Mouse (Mus musculus) left cerebral cortex, adult 8-10 months (tissue): ENCODE measurements at regions not wholly inside any gene's neighbourhood (a gene's known extent, or its start where the extent isn't known, plus 50 kb on each side); places are given as distances from the start of the nearest gene placed in this dataset.

Source experiments
- DNase-seq, 2 experiments: peaks; one replicate each; pipeline ENCODE4 v3.0.0; 2022; ENCODE audit warnings: low spot score in 2 of 2

DNA sequence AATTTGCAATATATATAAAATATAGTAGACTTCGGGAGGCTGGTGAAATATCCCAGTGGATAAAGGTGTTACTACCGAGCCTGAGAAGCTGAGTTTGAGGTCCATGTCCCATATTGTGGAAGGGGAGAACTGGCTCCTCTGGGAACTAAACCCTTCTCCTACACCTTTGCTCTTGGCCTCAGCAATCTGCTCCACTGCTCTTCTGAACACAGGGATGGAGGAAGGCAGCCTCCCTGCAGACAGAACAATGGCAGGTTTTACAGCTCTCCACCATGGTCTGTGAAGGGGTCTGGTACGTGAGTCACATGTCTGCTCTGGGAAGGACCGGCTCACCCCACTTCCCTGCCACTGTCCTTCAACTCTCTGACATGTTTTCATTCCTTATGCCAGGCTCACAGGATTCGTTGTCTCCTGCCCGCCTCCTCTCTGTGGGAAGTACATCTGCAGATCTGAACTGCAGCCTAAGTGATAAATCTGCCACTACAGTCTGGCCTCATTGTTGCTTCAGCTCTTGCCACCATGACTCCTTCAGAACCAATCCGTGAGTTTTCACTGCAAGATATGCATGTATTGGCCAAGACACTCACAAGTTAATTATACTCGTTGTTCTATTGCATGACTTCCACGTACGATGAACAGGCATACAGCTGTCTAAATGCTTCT, 220.0 kb upstream of the Gm9767 start:
- no peak for DNase-seq

- no peak for DNase-seq
These were observed 233.7 kb upstream of the Gm9767 start for GRCm38 (mm10) chr10:25844348-25844747.

DNA sequence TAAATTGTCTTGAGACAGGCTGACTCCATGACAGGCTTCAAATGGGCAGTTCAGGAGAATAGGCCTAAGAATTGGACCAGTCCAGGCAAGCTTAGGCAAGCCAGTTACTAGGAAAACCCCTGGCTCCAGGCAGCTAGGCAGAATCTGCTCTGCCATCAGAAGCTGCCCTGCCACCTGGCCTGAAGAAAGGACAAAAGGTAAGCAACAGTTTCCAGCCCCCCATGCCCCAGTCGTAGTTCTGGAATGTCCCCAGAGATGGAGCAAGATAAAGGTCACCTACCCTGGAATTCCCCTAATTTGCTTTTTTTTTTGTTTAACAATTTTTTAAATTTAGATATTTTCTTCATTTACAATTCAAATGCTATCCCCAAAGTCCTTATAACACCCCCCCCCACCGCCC, 248.8 kb upstream of the Gm9767 start:
- no peak for DNase-seq

DNA sequence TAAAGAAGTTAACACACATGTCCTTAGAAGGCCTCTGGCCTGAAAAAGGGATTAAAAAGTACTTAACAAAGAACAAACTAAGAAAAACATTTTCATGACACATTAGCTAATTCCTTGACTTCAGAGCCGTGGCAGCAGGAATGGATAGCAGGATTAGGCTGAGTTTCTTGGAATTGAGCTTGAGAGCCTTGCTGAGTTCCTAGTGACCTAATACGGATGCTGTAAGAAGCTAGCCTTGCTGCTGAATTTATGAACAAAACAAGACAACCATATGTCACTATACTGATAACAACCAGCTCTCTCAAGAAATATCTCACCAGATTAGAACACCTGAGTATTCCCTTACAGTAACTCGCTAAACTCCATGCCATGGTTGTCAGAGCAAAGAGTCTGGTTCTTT, 268.2 kb upstream of the Smlr1 start:
- DNase-seq, result no peak

DNA sequence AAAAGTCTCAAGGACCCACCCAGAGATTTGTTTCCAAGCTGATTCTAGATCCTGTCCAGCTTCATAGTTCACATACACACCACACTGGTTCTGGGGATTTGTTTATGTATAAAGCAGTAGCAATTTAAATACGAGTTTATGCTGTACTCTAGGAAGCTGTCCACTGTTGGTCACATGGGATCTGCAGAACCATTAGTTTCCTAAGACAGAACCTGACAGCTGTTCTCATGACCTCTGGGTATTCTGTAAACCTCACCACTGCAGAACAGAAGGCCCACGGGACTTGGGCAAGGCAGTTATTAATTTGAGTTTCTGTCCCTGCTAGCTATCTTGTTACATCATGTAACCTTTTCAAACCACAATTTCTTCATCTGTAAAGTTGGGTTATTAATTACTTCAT, 265.4 kb upstream of the Smlr1 start:
- no peak for DNase-seq

DNA sequence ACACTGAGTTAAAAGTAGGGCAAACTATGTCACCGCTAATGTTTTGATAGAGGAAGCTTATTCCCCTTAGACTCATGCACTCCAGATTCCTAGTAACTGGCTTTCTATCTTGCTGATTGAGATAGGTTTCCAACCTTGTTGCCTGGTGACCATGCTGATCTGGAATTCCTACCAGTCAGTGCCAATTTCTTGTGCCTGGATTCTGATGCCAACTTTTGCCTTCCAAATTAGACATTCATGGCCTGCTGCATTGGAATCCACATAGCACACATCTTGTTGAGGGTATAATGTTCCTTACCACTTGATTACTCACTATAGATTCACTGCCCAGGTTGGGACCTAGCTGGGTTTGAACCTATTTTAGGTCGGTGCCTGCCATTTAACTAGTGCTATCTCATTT, 262.8 kb upstream of the Smlr1 start:
- no peak for DNase-seq

DNA sequence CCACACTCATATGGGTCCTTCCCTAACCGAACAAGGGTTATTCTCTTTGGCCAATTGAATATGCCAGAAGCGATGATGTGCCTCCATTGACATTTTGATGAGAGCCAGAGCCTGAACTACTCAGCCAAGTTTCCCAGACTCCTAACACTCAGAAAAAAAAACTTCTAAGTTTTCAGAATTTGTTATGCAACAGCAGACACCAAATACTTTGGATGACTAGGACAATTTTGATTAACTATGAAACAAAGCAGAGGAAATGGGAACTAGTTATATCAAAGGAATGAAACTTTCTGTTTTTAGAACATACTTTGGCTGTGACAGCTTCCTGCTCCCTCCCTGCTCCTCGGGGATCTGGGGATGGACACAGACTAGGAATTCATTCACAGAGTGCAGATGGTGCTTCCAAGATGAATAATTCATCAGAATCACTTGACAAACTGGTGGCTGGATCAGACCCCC, 254.3 kb upstream of the Smlr1 start:
- DNase-seq, result no peak

DNA sequence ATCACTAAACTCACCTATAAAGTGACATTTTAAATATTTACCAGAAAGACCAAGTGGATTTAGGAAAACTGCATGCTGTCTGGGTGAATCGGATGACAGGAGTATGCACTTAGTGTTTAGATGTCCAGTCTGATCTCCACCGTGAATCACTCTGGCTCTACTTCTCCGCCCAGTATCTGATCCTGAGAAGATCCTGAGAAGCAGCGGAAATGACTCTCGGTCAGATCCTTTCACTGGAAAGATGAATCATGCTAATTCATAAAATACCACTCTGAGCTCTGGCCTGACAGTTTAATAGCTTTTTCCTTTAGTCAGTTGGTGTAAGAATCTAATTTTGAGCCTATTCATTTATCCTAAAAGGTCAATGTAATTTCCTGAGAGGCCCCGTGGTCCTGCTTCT, 252.6 kb upstream of the Smlr1 start:
- no peak for DNase-seq

DNA sequence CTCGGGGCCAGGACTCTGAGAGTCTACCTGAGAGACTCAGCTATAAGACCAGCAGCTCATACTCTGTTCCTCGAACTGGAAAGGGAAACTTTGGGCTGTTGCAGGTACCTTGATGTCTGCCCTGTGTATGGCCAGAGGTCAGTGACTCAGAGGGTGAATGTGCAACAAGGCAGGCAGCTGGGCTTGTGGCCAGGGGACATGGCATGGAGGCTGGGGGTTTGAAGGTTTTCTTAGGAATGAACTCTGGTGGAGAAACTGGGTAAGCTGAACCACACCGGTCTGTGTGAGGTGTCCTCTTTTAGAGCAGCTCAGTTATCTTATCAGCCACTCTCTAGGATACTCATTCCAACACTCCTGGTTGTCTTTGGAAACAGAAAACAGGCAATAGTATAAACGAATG, 251.9 kb upstream of the Smlr1 start:
- DNase-seq, result no peak

DNA sequence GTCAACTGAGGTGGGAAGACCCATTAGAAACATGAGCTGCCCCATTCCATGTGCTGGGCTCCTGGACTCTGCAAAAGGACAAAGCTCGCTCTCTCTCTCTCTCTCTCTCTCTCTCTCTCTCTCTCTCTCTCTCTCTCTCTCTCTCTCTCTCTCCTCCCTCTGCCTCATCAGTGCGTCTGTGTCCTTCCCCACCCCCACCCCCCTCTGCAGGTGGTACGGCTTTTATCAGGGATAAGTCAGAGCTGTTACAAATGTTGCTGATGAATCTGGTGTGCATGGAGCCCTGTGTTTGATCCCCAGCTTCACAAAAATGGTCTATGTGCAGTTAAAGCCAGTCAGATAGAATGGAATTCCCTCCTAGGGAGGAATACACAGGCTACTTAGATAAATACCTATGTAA, 247.8 kb upstream of the Smlr1 start:
- no peak for DNase-seq

GRCm38 (mm10) chr10:25779476-25779875, 243.4 kb upstream of the Smlr1 start:
- DNase-seq, result no peak

DNA sequence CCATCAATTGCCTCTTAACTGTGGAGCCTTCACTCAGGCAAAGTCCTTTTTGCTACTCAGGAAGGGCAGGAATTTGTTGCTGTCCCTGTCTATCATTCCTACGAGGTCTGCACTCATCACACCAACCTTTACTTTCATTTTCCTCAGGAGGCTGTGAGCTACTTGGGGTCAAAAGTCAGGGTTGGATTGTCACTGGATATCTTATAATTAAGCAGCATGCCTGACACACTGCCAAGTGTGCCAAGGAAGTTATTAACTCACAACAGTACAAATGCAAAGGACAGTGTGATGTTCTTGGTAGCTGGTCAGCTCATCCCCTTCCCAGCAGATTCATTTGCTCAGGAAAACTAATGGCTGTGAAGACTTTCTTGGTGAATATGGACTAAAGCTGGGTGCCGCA, 241.7 kb upstream of the Smlr1 start:
- no peak for DNase-seq

- DNase-seq, result no peak
These were observed 240.6 kb upstream of the Smlr1 start for GRCm38 (mm10) chr10:25776697-25777096.

- DNase-seq, result no peak
These were observed 234.0 kb upstream of the Smlr1 start for GRCm38 (mm10) chr10:25770051-25770450.

- DNase-seq, result no peak
These were observed 232.4 kb upstream of the Smlr1 start for GRCm38 (mm10) chr10:25768456-25768855.

DNA sequence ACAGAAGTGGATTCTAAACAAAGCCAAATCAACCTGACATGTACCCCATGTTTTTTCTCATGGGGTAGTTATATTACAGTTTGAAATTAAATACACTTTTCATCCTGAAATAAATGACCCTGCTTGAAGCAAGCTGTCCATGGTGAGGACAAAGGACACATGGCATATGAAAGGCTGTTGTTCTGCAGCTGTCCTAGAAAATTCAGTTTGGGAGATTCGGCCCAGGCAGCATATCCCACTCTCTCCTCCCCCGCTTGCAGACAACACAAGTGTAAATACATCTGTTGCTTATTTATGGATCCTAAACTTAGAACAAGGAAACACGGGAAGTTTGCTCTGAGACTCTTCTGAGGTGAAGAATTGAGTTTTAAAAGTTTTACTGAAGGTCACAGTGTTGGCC, 218.2 kb upstream of the Smlr1 start:
- DNase-seq, result no peak

GRCm38 (mm10) chr10:25742678-25743077, 206.6 kb upstream of the Smlr1 start:
- DNase-seq, result no peak

- no peak for DNase-seq
These were observed 204.9 kb upstream of the Smlr1 start for GRCm38 (mm10) chr10:25740956-25741355.

DNA sequence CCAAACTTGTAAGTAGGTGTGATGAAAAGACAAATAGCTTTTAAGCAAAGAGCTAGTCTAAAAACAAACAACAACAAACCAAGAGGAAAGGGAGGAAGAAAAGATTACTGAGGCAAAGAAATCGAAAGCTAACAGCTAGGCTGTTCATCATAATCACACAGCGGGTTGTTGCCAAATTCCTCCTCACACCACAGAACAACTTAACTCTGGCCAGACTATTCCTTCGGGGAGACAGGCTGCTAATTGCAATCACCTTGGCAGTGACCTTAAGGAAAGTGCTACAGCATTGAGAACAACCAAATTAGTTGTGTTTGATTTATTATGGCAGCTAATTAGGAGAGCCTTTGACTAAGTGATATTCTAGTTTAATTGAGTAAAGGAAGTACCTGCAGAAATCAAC, 194.4 kb upstream of the Smlr1 start:
- DNase-seq, result no peak

GRCm38 (mm10) chr10:25723966-25724365, 187.9 kb upstream of the Smlr1 start:
- no peak for DNase-seq

GRCm38 (mm10) chr10:25715747-25716146, 179.7 kb upstream of the Smlr1 start:
- no peak for DNase-seq

DNA sequence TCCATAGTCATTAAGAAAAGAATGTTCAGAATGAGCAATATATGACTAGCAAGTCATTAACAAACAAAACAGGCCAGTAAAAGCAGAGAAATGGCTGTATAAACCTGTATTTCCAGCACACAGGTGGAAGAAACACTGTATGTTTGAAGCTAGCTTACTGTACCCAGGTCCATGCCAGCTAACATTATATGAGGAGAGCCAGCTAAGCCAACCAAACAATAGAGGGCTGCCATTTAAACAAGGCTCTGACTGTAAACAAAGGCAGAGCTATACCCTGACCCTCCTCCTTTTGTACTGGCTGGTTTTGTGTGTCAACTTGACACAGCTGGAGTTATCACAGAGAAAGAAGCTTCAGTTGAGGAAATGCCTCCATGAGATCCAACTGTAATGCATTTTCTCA, 178.6 kb upstream of the Smlr1 start:
- no peak for DNase-seq

DNA sequence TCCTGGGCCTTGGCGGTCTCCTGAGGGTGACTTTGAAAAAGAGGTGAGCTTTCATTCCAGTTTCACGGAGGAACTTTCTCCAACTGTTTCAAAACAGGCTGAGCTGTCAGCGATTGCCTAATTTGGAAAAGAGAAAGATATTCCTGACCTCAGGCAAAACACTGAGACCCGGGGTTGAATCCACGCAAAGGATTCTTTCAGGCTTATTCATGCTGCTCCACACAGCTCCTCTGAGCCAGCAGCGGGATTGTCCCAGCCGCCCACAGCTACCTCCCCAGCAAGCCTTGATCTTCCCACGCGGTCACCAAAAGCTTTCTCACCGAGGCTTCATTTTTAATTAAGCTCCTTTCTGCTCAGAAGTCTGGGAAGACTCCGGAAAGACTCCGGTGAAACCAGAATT, 178.0 kb upstream of the Smlr1 start:
- DNase-seq, result peak; percentile 18 to 21

DNA sequence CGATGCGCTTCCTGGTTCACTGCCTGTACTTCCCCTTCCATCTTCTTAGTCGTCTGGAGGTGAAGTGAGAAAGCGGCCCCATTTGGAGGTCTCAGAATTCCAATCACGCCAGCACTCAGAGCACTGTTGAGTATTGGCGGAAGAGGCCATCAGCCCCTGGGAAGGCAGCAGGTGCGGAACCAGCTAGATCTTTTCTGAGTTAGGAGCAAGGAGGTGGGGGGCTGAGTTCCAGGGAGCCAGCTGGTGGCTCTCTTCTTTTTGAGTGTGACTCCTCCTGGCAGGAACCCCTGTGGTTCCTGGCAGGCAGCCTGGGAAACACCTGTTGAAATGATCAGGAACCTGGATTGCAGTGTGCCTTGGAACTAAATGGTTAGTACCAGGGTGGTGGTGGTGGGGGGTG, 171.9 kb upstream of the Smlr1 start:
- DNase-seq, result peak in 1 of 2 experiments; percentile 17
